Mouse (Mus musculus): ENCODE measurements around the gene 1810024B03Rik. TPM values are rescaled to one million over a fixed set of nuclear protein-coding genes. Genes with fewer than 3 reads are reported as not detected.
"Not testable (repeated sequence)": the region's sequence is repeated elsewhere in the genome, so short reads cannot be mapped to it uniquely, and the experiment has no call there.

The 1810024B03Rik gene
- total and polyA plus RNA-seq, 3 experiments = 0.77 to 1.2 (median 0.93) TPM

GRCm38 (mm10) chr2:127182598-127183381 is 25.3 kb downstream of the 1810024B03Rik start (continued):
- TF ChIP-seq JUN (IDR thresholded peaks at IDR 0.05; ENCODE audit: insufficient read depth, low read depth, low read length) (no peak), RCOR1 (conservative IDR thresholded peaks at IDR 0.05; ENCODE audit: low read depth, low read length) (no peak), NELFE (IDR thresholded peaks at IDR 0.05; ENCODE audit: low read depth, low read length) (peak; percentile 88), TCF12 (IDR thresholded peaks at IDR 0.05; ENCODE audit: low read depth, low read length) (peak; percentile 86), GABPA (IDR thresholded peaks at IDR 0.05; ENCODE audit: insufficient replicate concordance, low read depth, low read length) (no peak), USF1 (IDR thresholded peaks at IDR 0.05; ENCODE audit: low read depth, low read length) (no peak), CTCF (conservative IDR thresholded peaks at IDR 0.05 in 1 of 2, IDR thresholded peaks at IDR 0.05 in 1 of 2; ENCODE audit: low read depth in 2 of 2, low read length in 2 of 2) (no peak), BHLHE40 (IDR thresholded peaks at IDR 0.05; ENCODE audit: low read depth, low read length) (no peak), POLR2AphosphoS2 (IDR thresholded peaks at IDR 0.05; ENCODE audit: low read depth, low read length) (0 out of 2 replicates have a peak, but pooled peaks have one; percentile 42), EP300 (IDR thresholded peaks at IDR 0.05; ENCODE audit: low read length) (no peak), MEF2A (IDR thresholded peaks at IDR 0.05; ENCODE audit: borderline replicate concordance, low read depth, low read length) (peak; percentile 61)

- H3K27ac ChIP-seq (ENCODE audit: insufficient read depth, low read depth); H3K9ac ChIP-seq (ENCODE audit: insufficient read depth, low read depth); H3K4me2 ChIP-seq (ENCODE audit: insufficient read depth, low read depth, poor library complexity, severe bottlenecking); H3K27me3 ChIP-seq (replicated peaks); in situ Hi-C loops (cut with MboI; ENCODE audit: low pct_ligation_motif_present, low pct_unique_long_range_greater_than_20kb, low sequenced_read_pairs); H3K9me3 ChIP-seq (replicated peaks; ENCODE audit: low read length); dilution Hi-C loops (cut with MboI; ENCODE audit: extremely low pct_ligation_motif_present, extremely low pct_unique_long_range_greater_than_20kb, low sequenced_read_pairs); H3K79me2 ChIP-seq (replicated peaks; ENCODE audit: control insufficient read depth, extremely low read depth, insufficient read depth, poor library complexity, severe bottlenecking); H3K4me3 ChIP-seq (replicated peaks in 1 of 3; ENCODE audit: low read depth in 2 of 3, low read length in 2 of 3, poor library complexity in 1 of 3); H3K36me3 ChIP-seq (replicated peaks in 1 of 2; ENCODE audit: control insufficient read depth in 1 of 2, insufficient read depth in 1 of 2, low read length in 1 of 2): not testable (repeated sequence)
- H3K4me1 ChIP-seq (ENCODE audit: control insufficient read depth in 1 of 2, insufficient read depth in 2 of 2) = peaks cover 2 to 15% of the 10 kb centered on the region in 2 experiments; a peak in 2 of 4 replicates
- peak; percentile 68 for DNase-seq (ENCODE audit: extremely low read depth)
- TF ChIP-seq JUND (conservative IDR thresholded peaks at IDR 0.05; ENCODE audit: low read depth, low read length) (peak; percentile 26; the same call in 1 of the 2 replicates), ZC3H11A (IDR thresholded peaks at IDR 0.05; ENCODE audit: low read depth, low read length) (peak; percentile 40; the same call in 1 of the 2 replicates), SMC3 (IDR thresholded peaks at IDR 0.05; ENCODE audit: low read depth, low read length) (peak; percentile 72), CTCF (conservative IDR thresholded peaks at IDR 0.05 in 1 of 2, IDR thresholded peaks at IDR 0.05 in 1 of 2; ENCODE audit: low read depth in 2 of 2, low read length in 2 of 2) (peak; percentile 8 to 76; a peak in 2 of 4 replicates), RAD21 (IDR thresholded peaks at IDR 0.05; ENCODE audit: low read depth, low read length) (peak; percentile 70)
These were observed 41.8 kb downstream of the 1810024B03Rik start for GRCm38 (mm10) chr2:127166261-127166660.

- in situ Hi-C loops (cut with MboI; ENCODE audit: low pct_ligation_motif_present, low pct_unique_long_range_greater_than_20kb, low sequenced_read_pairs) = no loop called here
- Histone ChIP-seq H3K9me3 (replicated peaks; ENCODE audit: low read length) (no peaks in the 10 kb centered on the region), H3K36me3 (replicated peaks in 1 of 2; ENCODE audit: control insufficient read depth in 1 of 2, insufficient read depth in 1 of 2, low read length in 1 of 2) (no peaks in the 10 kb centered on the region), H3K27me3 (replicated peaks) (peaks cover 3% of the 10 kb centered on the region), H3K9ac (ENCODE audit: insufficient read depth, low read depth) (no peak overlapping the region; the same call in 1 of the 2 replicates), H3K27ac (ENCODE audit: insufficient read depth, low read depth) (peak overlapping the region; percentile 77; the same call in 1 of the 2 replicates), H3K4me3 (replicated peaks in 1 of 3; ENCODE audit: low read depth in 2 of 3, low read length in 2 of 3, poor library complexity in 1 of 3) (no peak overlapping the region), H3K4me2 (ENCODE audit: insufficient read depth, low read depth, poor library complexity, severe bottlenecking) (peak overlapping the region; percentile 55), H3K79me2 (replicated peaks; ENCODE audit: control insufficient read depth, extremely low read depth, insufficient read depth, poor library complexity, severe bottlenecking) (no peaks in the 10 kb centered on the region), H3K4me1 (ENCODE audit: control insufficient read depth in 1 of 2, insufficient read depth in 2 of 2) (peaks cover 2 to 15% of the 10 kb centered on the region in 2 experiments; a peak in 2 of 4 replicates)
- peak; percentile 85 for DNase-seq (ENCODE audit: extremely low read depth)
- dilution Hi-C loops (cut with MboI; ENCODE audit: extremely low pct_ligation_motif_present, extremely low pct_unique_long_range_greater_than_20kb, low sequenced_read_pairs) = no loop called here
- TF ChIP-seq SIN3A (IDR thresholded peaks at IDR 0.05; ENCODE audit: low read length) (peak; percentile 37; the same call in 1 of the 2 replicates), KAT2A (IDR thresholded peaks at IDR 0.05; ENCODE audit: insufficient replicate concordance, low read length) (0 out of 2 replicates have a peak, but pooled peaks have one; percentile 64), ZMIZ1 (IDR thresholded peaks at IDR 0.05; ENCODE audit: low read depth, low read length) (no peak), CHD1 (IDR thresholded peaks at IDR 0.05; ENCODE audit: low read depth, low read length) (no peak), ZKSCAN1 (IDR thresholded peaks at IDR 0.05; ENCODE audit: borderline replicate concordance, low read depth, low read length) (no peak), HCFC1 (IDR thresholded peaks at IDR 0.05; ENCODE audit: low read depth, low read length) (0 out of 2 replicates have a peak, but pooled peaks have one; percentile 31), NRF1 (IDR thresholded peaks at IDR 0.05; ENCODE audit: low read depth, low read length) (no peak), SMC3 (IDR thresholded peaks at IDR 0.05; ENCODE audit: low read depth, low read length) (no peak; the same call in 1 of the 2 replicates), POLR2A (IDR thresholded peaks at IDR 0.05; ENCODE audit: low read depth, low read length) (no peak), NELFE (IDR thresholded peaks at IDR 0.05; ENCODE audit: low read depth, low read length) (no peak), USF1 (IDR thresholded peaks at IDR 0.05; ENCODE audit: low read depth, low read length) (no peak), USF2 (conservative IDR thresholded peaks at IDR 0.05; ENCODE audit: low read depth, low read length) (no peak), ZC3H11A (IDR thresholded peaks at IDR 0.05; ENCODE audit: low read depth, low read length) (no peak), MAFK (IDR thresholded peaks at IDR 0.05; ENCODE audit: insufficient replicate concordance, low read length) (0 out of 2 replicates have a peak, but pooled peaks have one; percentile 35), PAX5 (IDR thresholded peaks at IDR 0.05; ENCODE audit: low read length) (no peak), ELF1 (IDR thresholded peaks at IDR 0.05; ENCODE audit: low read depth, low read length) (no peak), MAX (IDR thresholded peaks at IDR 0.05; ENCODE audit: low read length) (peak; percentile 12; the same call in 1 of the 2 replicates)
These were observed 42.4 kb downstream of the 1810024B03Rik start for GRCm38 (mm10) chr2:127165675-127166074.

Measured in CH12.LX (cell line).